Mouse (Mus musculus): ENCODE results near the gene Stxbp1.

Gene Stxbp1

DNA sequence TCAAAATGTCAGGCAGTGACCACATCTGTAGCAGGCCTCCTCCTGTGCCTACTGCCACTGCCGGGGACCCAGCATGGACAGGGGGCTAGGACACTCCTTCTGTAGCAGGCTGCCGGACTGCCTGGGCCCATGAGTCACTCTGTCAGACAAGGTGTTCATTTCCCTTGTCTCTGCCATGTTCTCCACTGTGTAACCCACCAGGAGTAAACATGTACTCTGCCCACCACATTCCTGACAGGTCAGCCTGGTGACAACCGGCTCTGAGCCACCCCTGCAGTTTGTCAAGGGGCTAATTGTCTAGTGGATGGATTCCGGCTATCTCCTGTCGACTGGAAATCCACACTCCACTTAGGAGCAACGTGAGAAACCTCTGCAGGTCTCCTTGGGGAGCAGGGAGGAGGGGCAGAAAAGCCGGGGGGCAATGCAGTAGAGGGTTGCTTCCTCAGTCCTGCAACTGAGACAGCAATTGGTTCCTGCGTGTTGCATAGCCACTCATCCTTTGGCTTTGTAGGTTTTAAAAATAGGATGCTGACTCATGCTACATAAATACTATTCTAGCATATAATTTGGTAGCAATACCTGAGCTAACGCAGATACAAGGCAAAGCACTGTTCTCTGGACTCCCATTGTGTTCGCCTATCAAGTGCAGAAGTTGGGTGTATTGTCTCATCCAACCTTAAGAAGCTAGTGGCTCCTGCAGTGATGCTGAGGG, 48.6 kb downstream of the Stxbp1 start:
- in situ Hi-C loops (cut with MboI; ENCODE audit: unreplicated experiment in 2 of 2), result no loop called here

GRCm38 (mm10) chr2:32795748-32796418, 51.2 kb downstream of the Stxbp1 start:
- in situ Hi-C loops (cut with MboI; ENCODE audit: unreplicated experiment in 2 of 2), result no loop called here

- in situ Hi-C loops (cut with MboI; ENCODE audit: unreplicated experiment in 2 of 2), result no loop called here
These were observed 55.7 kb downstream of the Stxbp1 start for GRCm38 (mm10) chr2:32791297-32791696.

- in situ Hi-C loops (cut with MboI; ENCODE audit: unreplicated experiment in 2 of 2), result loop anchor here (5.0 to 10.0 kb wide), 2 partner anchors 64 to 136 kb away; no protein-coding TSS in a partner anchor
These were observed 58.5 kb downstream of the Stxbp1 start for GRCm38 (mm10) chr2:32788581-32788980.

GRCm38 (mm10) chr2:32787176-32787575, 59.9 kb downstream of the Stxbp1 start:
- in situ Hi-C loops (cut with MboI; ENCODE audit: unreplicated experiment in 2 of 2), result loop anchor here (5.0 to 10.0 kb wide), 2 partner anchors 65 to 138 kb away; no protein-coding TSS in a partner anchor

GRCm38 (mm10) chr2:32784048-32784681, 62.9 kb downstream of the Stxbp1 start, which contains the start of gene Cfap157:
Cfap157 (minus strand) TSS chr2:32784428.
- in situ Hi-C loops (cut with MboI; ENCODE audit: unreplicated experiment in 2 of 2), result loop anchor here in 1 of 2 experiments (10.0 kb wide), 1 partner anchor 141 kb away; no protein-coding TSS in a partner anchor

- in situ Hi-C loops (cut with MboI; ENCODE audit: unreplicated experiment in 2 of 2), result loop anchor here in 1 of 2 experiments (10.0 kb wide), 1 partner anchor 143 kb away; no protein-coding TSS in a partner anchor
These were observed 65.3 kb downstream of the Stxbp1 start for GRCm38 (mm10) chr2:32781710-32782109.

DNA sequence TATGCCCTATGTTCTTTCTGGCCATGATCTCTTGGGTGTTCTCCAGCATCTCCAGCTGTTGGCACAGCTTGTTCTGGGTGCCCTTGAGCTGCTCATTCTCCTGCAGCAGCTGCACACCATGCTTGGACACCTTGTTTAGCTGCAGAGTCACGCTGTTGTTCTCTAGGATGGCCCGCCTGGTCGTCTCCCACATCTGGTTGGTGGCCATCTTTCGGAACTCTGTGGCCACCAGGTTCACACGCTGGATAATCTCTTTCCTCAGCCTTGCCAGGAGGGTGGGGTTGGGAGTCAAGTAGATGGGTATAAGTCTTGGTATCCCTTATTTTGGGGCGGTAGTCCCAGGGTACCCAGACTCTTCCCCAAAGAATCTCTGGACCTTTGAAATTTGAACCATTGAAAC, 67.3 kb downstream of the Stxbp1 start:
- in situ Hi-C loops (cut with MboI; ENCODE audit: unreplicated experiment in 2 of 2), result loop anchor here (10.0 kb wide), 1 partner anchor 145 kb away; no protein-coding TSS in a partner anchor

DNA sequence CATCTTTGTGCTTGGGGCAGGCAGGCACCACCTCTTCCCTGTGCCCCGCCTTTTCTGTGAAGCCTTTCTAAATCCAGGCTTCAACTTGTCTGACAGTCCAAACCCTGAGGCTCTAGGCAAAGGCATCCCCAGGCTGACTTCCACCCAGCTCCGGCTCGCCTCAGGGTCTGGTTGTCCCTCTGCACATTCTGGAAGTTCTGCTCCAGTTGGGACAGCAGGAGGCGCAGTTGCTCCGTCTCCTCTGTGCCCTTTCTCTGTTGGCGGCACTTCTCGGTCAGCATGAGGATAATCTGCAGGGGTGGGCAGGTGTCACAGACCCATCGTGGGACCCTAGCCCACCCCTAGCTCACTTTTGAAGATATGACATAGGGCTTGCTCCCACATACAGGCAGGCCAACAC, 67.9 kb downstream of the Stxbp1 start:
- in situ Hi-C loops (cut with MboI; ENCODE audit: unreplicated experiment in 2 of 2), result loop anchor here in 1 of 2 experiments (10.0 kb wide), 1 partner anchor 146 kb away; no protein-coding TSS in a partner anchor

DNA sequence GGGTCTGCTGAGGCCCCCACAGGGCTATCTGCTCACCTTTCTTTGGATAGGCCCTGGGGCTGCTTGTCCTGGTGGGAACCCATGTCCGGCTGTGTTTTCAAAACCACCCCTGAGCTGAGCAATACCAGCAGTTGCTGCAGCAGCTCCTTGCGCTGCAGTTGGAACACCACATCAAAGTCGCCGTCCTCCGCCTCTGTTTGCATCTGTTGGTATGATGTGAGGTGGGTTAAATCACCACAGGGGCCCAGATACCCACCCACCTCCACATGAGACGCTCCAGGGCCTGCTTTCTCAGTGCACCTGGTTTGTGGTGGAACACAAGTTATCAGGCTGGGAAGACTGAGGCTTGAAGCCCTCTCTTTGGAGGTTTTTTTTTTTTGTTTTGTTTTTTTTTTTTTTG, 69.0 kb downstream of the Stxbp1 start:
- in situ Hi-C loops (cut with MboI; ENCODE audit: unreplicated experiment in 2 of 2), result loop anchor here in 1 of 2 experiments (10.0 kb wide), 1 partner anchor 147 kb away; no protein-coding TSS in a partner anchor

- in situ Hi-C loops (cut with MboI; ENCODE audit: unreplicated experiment in 2 of 2), result loop anchor here in 1 of 2 experiments (10.0 kb wide), 1 partner anchor 149 kb away; no protein-coding TSS in a partner anchor
These were observed 70.9 kb downstream of the Stxbp1 start for GRCm38 (mm10) chr2:32776192-32776591.

- in situ Hi-C loops (cut with MboI; ENCODE audit: unreplicated experiment in 2 of 2), result loop anchor here in 1 of 2 experiments (10.0 kb wide), 1 partner anchor 149 kb away; no protein-coding TSS in a partner anchor
These were observed 71.5 kb downstream of the Stxbp1 start, which contains the start of the genes Ttc16 and Ptrh1 for GRCm38 (mm10) chr2:32775359-32776074. Ttc16 (minus strand) TSS chr2:32775633. Ptrh1 (plus strand) TSS chr2:32775786.

- in situ Hi-C loops (cut with MboI; ENCODE audit: unreplicated experiment in 2 of 2), result loop anchor here (10.0 to 25.0 kb wide), 3 partner anchors 152 to 1960 kb away; partner anchors contain the start of genes 1700001O22Rik (in 1 of the 2), Garnl3 (in 1 of the 2) and Ntmt1 (in 1 of the 2)
These were observed 74.3 kb downstream of the Stxbp1 start for GRCm38 (mm10) chr2:32772626-32773279.

DNA sequence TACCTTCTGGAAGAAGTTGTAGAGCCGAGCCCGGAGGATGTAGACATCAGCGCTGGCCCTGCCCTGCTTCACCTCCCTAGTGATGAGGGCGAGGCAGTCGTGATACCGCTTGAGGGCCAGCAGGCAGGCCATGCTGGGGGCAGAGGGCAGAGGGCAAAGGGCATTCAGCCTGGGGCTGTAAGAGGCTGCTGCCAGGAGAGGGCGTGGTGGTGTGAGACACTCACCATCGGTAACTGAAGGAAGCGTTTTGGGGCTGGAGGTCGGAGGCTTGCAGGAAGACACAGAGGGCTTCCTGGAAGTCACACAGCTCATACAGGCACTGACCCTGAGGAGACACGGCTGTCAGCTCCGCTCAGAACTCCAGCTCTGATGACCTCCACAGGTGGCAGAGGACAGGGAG, 75.2 kb downstream of the Stxbp1 start:
- in situ Hi-C loops (cut with MboI; ENCODE audit: unreplicated experiment in 2 of 2), result loop anchor here (10.0 to 25.0 kb wide), 3 partner anchors 153 to 1960 kb away; partner anchors contain the start of genes 1700001O22Rik (in 1 of the 2), Garnl3 (in 1 of the 2) and Ntmt1 (in 1 of the 2)

DNA sequence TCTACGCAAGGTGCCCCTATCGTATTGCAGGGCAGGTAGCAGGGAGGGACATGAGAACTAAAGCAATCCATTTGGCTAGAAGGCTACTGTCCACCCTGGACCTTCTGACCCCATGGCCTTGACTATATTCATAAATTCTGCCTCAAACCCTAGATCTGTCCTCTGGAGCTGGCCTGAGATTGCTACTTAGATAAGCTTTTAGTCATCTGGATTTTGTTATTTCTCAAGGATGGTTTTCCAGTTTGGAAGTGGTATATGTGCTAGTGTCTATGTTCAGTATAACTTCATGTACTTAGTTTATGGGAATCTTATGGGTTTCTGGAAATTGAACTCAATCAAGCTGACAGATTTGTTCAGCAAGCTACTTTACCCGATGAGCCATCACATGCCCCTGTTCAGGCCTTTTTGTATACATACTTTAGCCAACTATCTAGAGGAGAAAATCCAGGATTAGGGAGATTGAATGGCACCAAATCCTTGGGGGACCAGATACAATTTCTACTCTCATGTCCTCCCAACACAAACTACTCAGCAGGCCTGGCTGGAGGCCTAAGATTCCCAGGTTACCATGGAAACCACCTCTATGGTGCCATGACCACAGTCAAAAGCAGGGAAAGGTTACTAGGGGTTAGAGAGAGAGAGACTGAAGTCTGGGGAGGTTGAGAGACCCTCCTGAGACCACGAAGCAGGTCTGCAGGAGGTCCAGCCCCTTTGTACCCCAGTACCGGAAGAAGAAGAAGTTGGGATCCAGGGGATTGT, 77.5 kb downstream of the Stxbp1 start:
- in situ Hi-C loops (cut with MboI; ENCODE audit: unreplicated experiment in 2 of 2), result loop anchor here (10.0 to 25.0 kb wide), 3 partner anchors 155 to 1957 kb away; partner anchors contain the start of genes 1700001O22Rik (in 1 of the 2), Garnl3 (in 1 of the 2) and Ntmt1 (in 1 of the 2)

DNA sequence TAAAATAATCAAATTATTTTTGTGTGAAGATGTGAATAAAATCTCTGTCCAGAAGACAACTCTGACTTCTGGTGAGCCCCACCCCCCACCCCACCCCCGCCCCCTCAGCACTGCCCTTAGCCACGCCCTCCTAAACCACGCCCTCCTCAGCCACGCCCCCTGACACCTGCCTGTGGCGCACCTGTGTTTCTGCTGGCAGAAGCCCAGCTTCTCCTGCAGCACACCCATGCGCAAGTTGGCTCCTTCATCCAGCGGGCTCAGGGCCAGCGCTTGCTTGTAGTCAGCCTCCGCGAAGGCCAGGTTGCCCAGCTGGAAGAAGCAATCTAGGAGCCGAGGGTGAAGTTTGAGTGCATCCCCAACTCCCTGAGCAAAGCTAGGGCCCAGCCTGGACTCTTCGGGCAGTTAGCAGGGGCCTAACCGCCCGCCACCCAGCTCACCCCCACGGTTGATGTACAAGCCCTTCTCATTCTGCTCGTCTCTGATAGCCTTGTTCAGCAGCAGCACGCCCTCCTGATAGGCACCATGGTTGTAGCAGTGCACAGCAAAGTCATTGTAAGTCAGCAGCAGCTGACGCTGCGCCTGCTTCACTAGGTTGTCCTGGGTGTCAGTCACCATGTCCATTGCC, 78.3 kb downstream of the Stxbp1 start:
- in situ Hi-C loops (cut with MboI; ENCODE audit: unreplicated experiment in 2 of 2), result loop anchor here (25.0 kb wide), 2 partner anchors 369 to 1956 kb away; partner anchors contain the start of genes 1700001O22Rik (in 1 of the 2), Garnl3 (in 1 of the 2) and Ntmt1 (in 1 of the 2)

DNA sequence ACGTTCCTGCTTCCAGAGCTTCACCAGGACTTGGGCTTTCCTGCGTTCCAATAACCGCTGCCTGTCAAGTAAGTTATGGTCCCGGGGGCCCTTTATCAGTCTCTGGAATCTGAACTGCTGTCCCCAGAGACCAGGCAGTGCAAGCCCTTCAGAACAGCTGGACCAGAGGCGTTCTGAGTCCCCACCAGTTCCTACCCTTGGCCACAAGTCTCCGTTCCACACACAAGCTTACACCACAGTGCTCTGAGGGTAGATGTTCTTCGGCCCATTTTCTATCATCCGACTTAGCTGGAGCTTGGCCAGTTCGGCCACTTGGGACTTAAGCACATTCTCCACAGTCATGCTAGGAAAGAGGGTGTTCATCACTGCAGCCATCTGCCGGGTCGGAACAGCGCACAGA, 79.8 kb downstream of the Stxbp1 start:
- in situ Hi-C loops (cut with MboI; ENCODE audit: unreplicated experiment in 2 of 2), result loop anchor here (25.0 kb wide), 2 partner anchors 370 to 1955 kb away; partner anchors contain the start of genes 1700001O22Rik (in 1 of the 2), Garnl3 (in 1 of the 2) and Ntmt1 (in 1 of the 2)
